Mouse (Mus musculus) cerebellum, adult 2 months (tissue): ENCODE results near the gene Tsnax. TPM values are rescaled to one million over a fixed set of nuclear protein-coding genes. Genes with fewer than 3 reads are reported as not detected.

Source experiments
- DNase-seq, 2 experiments: peaks; one replicate each; pipeline ENCODE4 v3.0.0; 2021
- H3K27ac ChIP-seq: fragments of 200-500 bp; 2 replicates; pipeline ENCODE4 v1.5.1; 2012; ENCODE audit warnings: low read length, control low read depth, inconsistent platforms; ENCODE audit not compliant: insufficient read depth
- H3K27me3 ChIP-seq: fragments of 200-500 bp; 2 replicates; pipeline ENCODE4 v1.6.1; 2012; ENCODE audit warnings: inconsistent platforms, mild to moderate bottlenecking, low read length, moderate library complexity; ENCODE audit not compliant: control insufficient read depth, insufficient read depth
- H3K4me1 ChIP-seq: fragments of 200-500 bp; 2 replicates; pipeline ENCODE4 v1.6.1; 2011; ENCODE audit warnings: low read length; ENCODE audit not compliant: control insufficient read depth, insufficient read depth
- H3K4me3 ChIP-seq: fragments of 200-500 bp; replicated peaks from 2 replicates; pipeline ENCODE3; 2011; ENCODE audit warnings: mild to moderate bottlenecking, low read depth, low read length, control low read depth; ENCODE audit not compliant: insufficient read depth
- CTCF ChIP-seq: fragments of 200-500 bp; IDR thresholded peaks from 2 replicates; pipeline ENCODE4 v1.5.1; 2011; ENCODE audit warnings: low read depth, mild to moderate bottlenecking, control low read depth, low read length, moderate library complexity, borderline replicate concordance; ENCODE audit not compliant: insufficient read depth
- POLR2A ChIP-seq: fragments of 200-500 bp; IDR thresholded peaks from 2 replicates; pipeline ENCODE4 v1.6.1; 2011; ENCODE audit warnings: low read length, control low read depth, borderline replicate concordance; ENCODE audit not compliant: insufficient read depth
- WGBS: fragments of 180-500 bp; shearing (Covaris S2); methylation state at CpG from one replicate; pipeline ENCODE4 v1.1.7; 2018; 5-methylcytosine and 5-hydroxymethylcytosine counted together
- polyA plus RNA-seq: library from polyadenylated mRNA; depleted of rRNA; stranded (reverse); fragments of >200 nt; gene quantifications from 2 replicates; pipeline ENCODE4 v1.2.3, GENCODE M21; 2012

The Tsnax gene
- polyA plus RNA-seq, 1 experiment, result 185 TPM

- Histone ChIP-seq H3K27me3 (no peaks in the 10 kb centered on the region; the same call in 1 of the 2 replicates), H3K27ac (no peak overlapping the region), H3K4me1 (no peaks in the 10 kb centered on the region), H3K4me3 (no peak overlapping the region)
- TF ChIP-seq CTCF (no peak), POLR2A (no peak)
- no peak for DNase-seq
- WGBS, result 91% methylated on average over 3 of the region's 3 CpGs
Observed at GRCm38 (mm10) chr8:124980036-124980435, 32.8 kb upstream of the Tsnax start.

DNA sequence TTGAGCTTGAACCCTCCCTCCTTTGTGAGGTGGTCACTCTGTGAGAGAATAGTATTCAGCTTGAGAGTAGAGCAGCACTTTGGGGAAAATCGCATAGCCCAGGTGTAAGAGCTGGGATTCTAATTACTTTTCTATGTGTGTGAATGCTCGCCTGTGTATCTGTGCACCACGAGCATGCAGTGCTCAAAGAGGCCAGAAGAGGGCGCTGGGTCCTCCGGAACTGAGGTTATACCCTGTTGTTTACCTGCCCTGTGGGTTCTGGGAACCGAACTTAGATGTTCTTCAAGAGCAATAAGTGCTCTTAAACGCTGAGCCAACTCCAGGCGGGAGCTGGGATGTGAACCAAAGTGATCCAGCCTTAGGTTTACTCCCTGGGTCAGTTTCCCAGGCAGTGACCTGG lies 32.0 kb upstream of the Tsnax start:
- Histone ChIP-seq H3K4me1 (no peaks in the 10 kb centered on the region), H3K4me3 (no peak overlapping the region), H3K27ac (no peak overlapping the region), H3K27me3 (no peaks in the 10 kb centered on the region; the same call in 1 of the 2 replicates)
- TF ChIP-seq CTCF, result no peak
- TF ChIP-seq POLR2A, result no peak
- WGBS, result 83% methylated on average over 8 of the region's 8 CpGs
- no peak for DNase-seq

DNA sequence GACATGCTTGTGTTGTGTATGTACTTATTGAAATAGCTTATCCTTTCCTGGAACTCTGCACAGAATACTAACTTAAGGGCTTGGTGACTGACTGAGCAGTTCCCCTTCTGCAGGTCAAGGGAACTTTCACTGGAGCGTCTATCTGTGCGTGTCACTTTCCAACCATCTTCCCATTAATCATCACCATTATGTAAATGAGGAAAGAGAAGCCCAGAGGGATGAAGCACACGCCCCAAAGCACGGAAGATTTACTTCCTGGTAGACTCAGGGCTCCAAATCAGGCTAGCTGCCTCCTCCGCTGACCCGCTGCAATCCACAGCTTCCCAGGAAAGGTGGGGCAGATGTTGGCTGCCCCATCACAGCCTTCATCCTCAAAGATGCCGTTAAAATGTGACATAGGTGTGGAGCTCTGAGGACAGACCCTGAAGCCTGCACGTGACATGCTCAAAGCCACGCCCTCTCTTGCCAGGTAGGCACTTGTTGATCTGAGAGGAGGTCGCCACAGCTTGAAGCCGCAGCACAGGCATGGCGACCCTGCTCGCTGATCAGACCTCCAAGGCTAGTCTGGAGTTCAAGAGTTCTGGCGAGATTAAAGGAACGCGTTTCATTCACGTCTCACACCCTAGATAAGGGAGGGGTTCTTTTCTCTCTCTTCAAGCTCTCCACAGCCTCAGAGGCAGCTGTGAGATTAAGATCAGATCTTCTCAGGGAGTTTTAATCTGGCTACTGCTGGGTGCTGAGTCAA lies 21.7 kb upstream of the Tsnax start:
- WGBS, result 30% methylated on average over 17 of the region's 17 CpGs
- Histone ChIP-seq H3K27me3 (no peaks in the 10 kb centered on the region; the same call in 1 of the 2 replicates), H3K27ac (no peak overlapping the region), H3K4me3 (no peak overlapping the region), H3K4me1 (no peaks in the 10 kb centered on the region; the same call in 1 of the 2 replicates)
- DNase-seq, result no peak
- no peak for TF ChIP-seq CTCF
- TF ChIP-seq POLR2A, result no peak

- Histone ChIP-seq H3K27ac (no peak overlapping the region), H3K4me3 (no peak overlapping the region), H3K27me3 (no peaks in the 10 kb centered on the region; the same call in 1 of the 2 replicates), H3K4me1 (no peaks in the 10 kb centered on the region; the same call in 1 of the 2 replicates)
- no peak for DNase-seq
- 39% methylated on average over 6 of the region's 6 CpGs for WGBS
- no peak for TF ChIP-seq CTCF
- no peak for TF ChIP-seq POLR2A
Observed at GRCm38 (mm10) chr8:124991668-124991926, 21.2 kb upstream of the Tsnax start.

- DNase-seq, result no peak
- WGBS, result 39% methylated on average over 2 of the region's 2 CpGs
- Histone ChIP-seq H3K27ac (no peak overlapping the region), H3K4me3 (no peak overlapping the region), H3K27me3 (no peaks in the 10 kb centered on the region; the same call in 1 of the 2 replicates), H3K4me1 (no peaks in the 10 kb centered on the region; the same call in 1 of the 2 replicates)
- no peak for TF ChIP-seq CTCF
- TF ChIP-seq POLR2A, result no peak
Observed at GRCm38 (mm10) chr8:124995776-124996175, 17.0 kb upstream of the Tsnax start.

GRCm38 (mm10) chr8:125024085-125024484 lies 11.3 kb downstream of the Tsnax start:
- Histone ChIP-seq H3K27me3 (no peaks in the 10 kb centered on the region), H3K4me3 (no peak overlapping the region), H3K27ac (peak overlapping the region; percentile 29; the same call in 1 of the 2 replicates), H3K4me1 (peaks cover 21% of the 10 kb centered on the region; the same call in 1 of the 2 replicates)
- WGBS, result 94% methylated on average over 8 of the region's 8 CpGs
- TF ChIP-seq CTCF, result no peak
- TF ChIP-seq POLR2A, result no peak
- DNase-seq, result no peak

DNA sequence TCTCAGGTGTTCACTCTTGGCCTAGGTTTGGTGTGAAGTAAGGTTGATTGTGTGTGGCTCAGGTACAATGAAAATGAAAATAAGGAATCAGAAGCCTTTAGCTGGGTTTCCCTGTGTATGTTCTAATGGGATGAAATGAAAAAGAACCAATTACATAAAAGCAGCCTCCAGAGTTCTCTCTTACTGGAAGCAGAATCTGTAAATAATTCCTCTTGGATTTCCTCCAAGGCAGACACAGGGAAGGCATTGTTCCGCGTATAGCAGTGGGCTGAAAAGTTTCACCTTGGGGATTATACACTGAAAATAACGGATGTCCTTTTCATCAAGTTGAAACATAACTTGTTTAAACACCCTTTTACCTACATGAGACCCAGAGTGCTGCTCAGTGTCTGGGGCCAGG lies 14.4 kb downstream of the Tsnax start:
- H3K27ac ChIP-seq, result 0 out of 2 replicates have a peak overlapping the region, but pooled peaks have one; percentile 16
- no peak for DNase-seq
- peaks cover 18% of the 10 kb centered on the region; the same call in 1 of the 2 replicates for H3K4me1 ChIP-seq
- TF ChIP-seq POLR2A (no peak), CTCF (no peak)
- H3K4me3 ChIP-seq, result no peak overlapping the region
- 7% methylated on average over 3 of the region's 3 CpGs for WGBS
- H3K27me3 ChIP-seq, result no peaks in the 10 kb centered on the region

- Histone ChIP-seq H3K27me3 (no peaks in the 10 kb centered on the region), H3K4me3 (no peak overlapping the region), H3K4me1 (peaks cover 16% of the 10 kb centered on the region; the same call in 1 of the 2 replicates), H3K27ac (no peak overlapping the region)
- TF ChIP-seq CTCF (no peak), POLR2A (no peak)
- DNase-seq, result no peak
- WGBS, result 90% methylated on average over 5 of the region's 5 CpGs
Observed at GRCm38 (mm10) chr8:125028841-125029240, 16.0 kb downstream of the Tsnax start.
